In genomic region chr1:180877466-180877865, GRCm38 (mm10) we compare ENCODE assay signal across 18 mouse cellular contexts. TPM values are rescaled to one million over a fixed set of nuclear protein-coding genes. Genes with fewer than 3 reads are reported as not detected.
"Had no signal": no experiment of that assay in that cellular context is flagged by ENCODE, and none has a peak within 500 bp of the region (broad histone marks: within the 10 kb centered on the region; RNA-seq: fewer than 3 reads in every experiment).

No protein-coding gene starts in this region.

- H3K27me3 ChIP-seq: kidney, embryonic 15.5 days; limb, embryonic 12.5 days; neural tube, embryonic 15.5 days had no signal

- H3K36me3 ChIP-seq: kidney, embryonic 15.5 days; limb, embryonic 12.5 days; midbrain, embryonic 10.5 days; neural tube, embryonic 15.5 days had no signal

- ATAC-seq: lung, postnatal 0 days had no signal

- H3K4me3 ChIP-seq: kidney, embryonic 15.5 days; limb, embryonic 12.5 days; midbrain, embryonic 10.5 days; myocyte; neural tube, embryonic 15.5 days had no signal

- H3K4me1 ChIP-seq: kidney, embryonic 15.5 days; limb, embryonic 12.5 days; midbrain, embryonic 10.5 days; neural tube, embryonic 15.5 days had no signal

- H3K9me3 ChIP-seq: kidney, embryonic 15.5 days; midbrain, embryonic 10.5 days; neural tube, embryonic 15.5 days had no signal

- H3K27ac ChIP-seq: kidney, embryonic 15.5 days; limb, embryonic 12.5 days; midbrain, embryonic 10.5 days; neural tube, embryonic 15.5 days had no signal

- H3K4me2 ChIP-seq: kidney, embryonic 15.5 days; limb, embryonic 12.5 days; neural tube, embryonic 15.5 days had no signal

- DNase-seq: kidney, adult 2 months; kidney, postnatal 14 days; lung, postnatal 4 days; midbrain, embryonic 14.5 days; right cerebral cortex, adult 18-20 months; right cerebral cortex, postnatal 25 days; thymus, postnatal 36 days had no signal

- H3K9ac ChIP-seq: kidney, embryonic 15.5 days; limb, embryonic 12.5 days; neural tube, embryonic 15.5 days had no signal

RNA-seq across cellular contexts. Expression of gene Lefty2, which starts 15.4 kb away (rescaled TPM):
- total RNA-seq: liver, adult 2 months; megakaryocyte, adult 5-6 weeks had no signal
- polyA plus RNA-seq: kidney, adult 2 months; limb, embryonic 12.5 days; liver, adult 2 months; liver, embryonic 16.5 days; midbrain, embryonic 10.5 days; myocyte; neural tube, embryonic 11.5 days; small intestine, adult 2 months had no signal
